Mouse (Mus musculus): ENCODE measurements around the gene Catsperd.
A peak's percentile ranks its signal among the peaks of the same experiment; 100 is the strongest.
"Not testable (repeated sequence)": the region's sequence is repeated elsewhere in the genome, so short reads cannot be mapped to it uniquely, and the experiment has no call there.

Gene Catsperd

DNA sequence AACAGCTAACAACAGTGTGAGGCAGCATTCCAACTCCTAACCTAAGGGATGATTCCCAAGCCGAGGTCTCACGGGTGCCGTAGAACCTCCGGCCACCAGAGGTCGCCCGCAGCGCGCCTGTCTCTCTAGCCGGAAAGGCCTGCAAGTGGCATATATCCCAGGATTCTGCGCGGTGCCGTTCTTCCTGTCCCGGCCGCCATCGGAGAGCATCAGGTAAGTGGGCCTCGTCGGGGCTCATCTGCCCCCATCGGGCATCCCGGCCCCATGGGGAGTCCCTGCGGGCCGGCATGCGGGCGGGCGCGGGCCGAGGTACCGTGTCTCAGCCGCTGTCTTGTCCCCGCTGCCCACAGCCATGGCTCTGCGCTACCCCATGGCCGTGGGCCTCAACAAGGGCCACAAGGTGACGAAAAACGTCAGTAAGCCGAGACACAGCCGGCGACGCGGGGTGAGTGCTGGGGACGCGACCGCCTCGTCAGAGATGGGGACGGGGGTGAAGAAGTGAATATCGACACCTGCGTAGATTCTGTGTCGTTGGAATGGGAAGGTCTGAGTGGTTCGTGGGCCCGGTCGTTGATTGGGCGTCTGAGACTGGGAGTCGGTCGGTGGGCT lies 14.6 kb upstream of the Catsperd start, which contains the start of gene Rpl36:
Gene Rpl36, plus strand, starts transcription at position 181 of the 609 bp plus-strand sequence.
- DNase-seq (ENCODE audit: low spot score): peak; percentile 88

DNA sequence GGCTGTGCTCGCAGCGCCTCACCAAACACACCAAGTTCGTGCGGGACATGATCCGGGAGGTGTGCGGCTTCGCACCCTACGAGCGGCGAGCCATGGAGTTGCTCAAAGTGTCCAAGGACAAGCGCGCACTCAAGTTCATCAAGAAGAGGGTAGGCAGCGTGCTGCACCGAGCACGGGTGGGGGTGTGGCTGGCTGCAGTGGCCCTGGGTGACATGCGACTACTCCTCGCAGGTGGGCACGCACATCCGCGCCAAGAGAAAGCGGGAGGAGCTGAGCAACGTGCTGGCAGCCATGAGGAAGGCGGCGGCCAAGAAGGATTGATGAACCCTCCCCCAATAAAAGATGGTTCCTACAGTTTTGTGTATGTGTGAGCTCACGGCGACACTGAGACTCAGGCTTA lies 14.1 kb upstream of the Catsperd start:
- not testable (repeated sequence) for DNase-seq (ENCODE audit: low spot score)

DNA sequence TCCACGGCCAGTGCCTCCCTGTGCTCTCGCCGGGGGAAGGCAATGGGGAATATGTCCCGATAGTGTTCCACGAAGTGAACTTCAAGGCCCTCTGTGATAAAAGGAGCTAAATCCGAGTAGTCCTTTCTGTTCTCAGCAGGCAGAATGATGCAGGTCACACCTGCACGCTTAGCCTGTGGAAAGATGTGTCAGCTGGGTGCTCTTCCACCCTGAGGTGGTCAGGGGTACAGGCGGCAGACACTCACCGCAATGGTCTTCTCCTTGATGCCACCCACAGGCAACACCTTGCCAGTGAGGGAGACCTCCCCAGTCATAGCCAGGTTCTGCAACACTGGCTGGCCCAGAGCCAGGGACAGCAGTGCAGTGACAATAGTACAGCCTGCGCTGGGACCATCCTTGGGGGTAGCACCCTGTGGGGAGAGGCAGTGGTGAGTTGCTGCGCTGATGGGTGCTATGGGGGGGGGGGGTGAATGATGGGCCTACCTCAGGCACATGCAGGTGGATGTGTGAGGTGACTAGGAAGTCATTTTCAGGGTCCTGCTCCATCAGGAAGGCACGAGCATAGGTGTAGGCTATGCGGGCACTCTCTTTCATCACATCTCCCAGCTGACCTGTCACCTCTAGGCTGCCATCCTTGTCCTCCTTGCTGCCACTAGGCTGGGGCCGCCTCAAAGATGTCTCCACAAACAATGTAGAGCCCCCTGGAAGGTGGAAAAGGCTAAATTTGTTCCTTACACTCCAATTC lies 13.4 kb upstream of the Catsperd start:
- no peak for DNase-seq (ENCODE audit: low spot score)

DNA sequence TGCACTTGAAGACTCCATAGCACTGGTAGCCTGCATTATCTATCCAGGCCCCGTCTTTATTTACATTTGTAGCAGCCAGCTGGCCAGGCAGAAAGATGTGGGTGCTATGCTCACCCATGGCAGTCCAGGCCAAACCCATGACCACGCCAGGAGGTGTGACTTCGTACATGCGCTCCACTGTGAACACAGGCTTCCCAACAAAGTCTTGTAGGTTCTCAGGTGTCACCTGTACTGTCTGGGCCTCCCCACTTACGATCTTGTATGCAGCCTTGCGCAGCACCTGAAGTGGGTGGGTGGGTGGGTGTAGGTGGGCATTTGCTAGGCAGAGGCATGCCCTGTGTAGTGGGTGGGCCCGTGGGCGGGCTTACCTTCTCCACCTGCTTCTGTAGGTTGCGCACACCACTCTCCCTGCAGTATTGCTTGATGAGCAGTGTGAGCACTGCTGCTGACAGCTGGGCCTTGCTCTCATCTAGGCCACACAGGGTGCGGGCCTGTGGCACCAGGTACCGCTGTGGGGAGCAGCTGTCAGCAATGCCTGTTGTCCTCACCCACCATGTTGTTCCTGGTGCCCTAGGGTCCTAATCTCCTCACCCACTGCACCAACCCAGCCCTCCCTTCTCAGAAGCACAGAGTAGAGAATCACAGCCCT lies 12.7 kb upstream of the Catsperd start:
- no peak for DNase-seq (ENCODE audit: low spot score)

DNA sequence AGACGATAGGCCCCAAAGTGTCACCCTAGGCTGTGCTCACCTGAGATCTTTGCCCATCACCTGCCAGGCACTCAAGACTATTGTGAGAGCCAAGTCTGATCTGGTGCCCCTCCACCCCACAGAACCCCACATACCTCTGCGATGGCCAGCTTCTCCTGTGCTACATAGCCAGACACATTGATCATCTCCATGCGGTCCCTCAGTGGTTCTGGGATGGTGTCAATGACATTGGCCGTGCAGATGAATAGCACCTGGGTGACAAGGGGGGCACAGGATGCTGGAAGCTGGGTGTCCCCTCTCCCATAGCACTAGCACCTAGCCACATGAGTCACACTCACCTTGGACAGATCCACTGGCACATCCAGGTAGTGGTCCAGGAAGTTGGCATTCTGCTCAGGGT lies 12.2 kb upstream of the Catsperd start:
- DNase-seq (ENCODE audit: low spot score): no peak

DNA sequence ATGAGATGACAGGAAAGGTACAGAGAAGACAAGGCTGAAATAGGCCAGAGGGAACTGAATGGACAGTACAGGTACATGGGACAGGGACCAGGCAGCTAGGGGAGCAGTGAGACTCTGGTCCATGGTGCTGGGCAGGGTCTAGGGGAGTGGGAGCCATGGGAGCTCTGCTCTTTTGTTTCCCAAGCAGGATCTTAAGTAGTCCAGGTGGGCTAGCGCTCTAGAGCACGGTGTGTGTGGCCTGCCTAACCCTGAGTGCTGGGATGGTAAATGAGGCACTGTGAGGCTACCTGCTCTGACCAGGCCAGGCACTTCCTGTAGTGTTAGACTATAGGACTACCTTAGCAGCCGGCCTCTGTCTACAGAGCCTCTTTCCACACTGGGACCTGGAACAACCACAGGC lies 11.2 kb upstream of the Catsperd start:
- no peak for DNase-seq (ENCODE audit: low spot score)

DNA sequence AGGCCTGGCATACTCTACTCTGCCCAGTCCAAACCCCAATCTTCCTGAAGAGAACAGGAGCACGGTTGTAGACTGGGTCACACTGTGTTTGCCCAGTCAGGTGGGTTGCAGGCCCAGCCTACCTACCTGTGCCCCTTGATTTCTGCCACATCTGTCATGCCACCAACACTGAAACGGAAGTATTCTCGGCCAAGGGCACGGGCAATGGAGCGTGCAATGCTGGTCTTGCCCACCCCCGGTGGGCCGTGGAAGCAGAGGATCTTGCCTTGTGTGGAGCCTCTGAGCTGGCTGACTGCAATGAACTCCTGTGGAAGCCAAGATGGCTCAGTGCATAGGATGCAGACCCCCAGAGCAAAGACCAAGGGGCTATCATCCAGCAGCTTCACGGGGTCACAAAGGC lies 10.3 kb upstream of the Catsperd start:
- DNase-seq (ENCODE audit: low spot score): no peak

DNA sequence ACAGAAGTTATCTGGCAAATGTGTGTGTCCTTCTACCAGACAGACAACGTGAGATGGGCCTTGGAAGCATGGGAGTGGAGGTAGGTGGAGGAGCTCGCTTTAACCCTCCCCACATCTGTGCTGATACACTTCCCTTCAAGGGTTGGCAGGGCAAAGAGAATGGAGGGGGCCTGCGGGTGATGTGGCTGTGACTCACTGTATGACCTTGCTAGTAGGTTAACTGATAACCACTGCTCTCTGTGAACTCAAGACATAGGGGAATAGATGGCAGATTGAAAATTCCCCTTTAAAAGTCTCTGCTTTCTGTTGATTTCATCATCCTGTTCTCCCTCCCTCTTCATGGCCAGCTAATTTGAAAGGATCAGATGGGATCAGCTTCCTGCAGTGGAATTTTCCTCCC lies 2.4 kb upstream of the Catsperd start:
- no peak for DNase-seq (ENCODE audit: low spot score)

DNA sequence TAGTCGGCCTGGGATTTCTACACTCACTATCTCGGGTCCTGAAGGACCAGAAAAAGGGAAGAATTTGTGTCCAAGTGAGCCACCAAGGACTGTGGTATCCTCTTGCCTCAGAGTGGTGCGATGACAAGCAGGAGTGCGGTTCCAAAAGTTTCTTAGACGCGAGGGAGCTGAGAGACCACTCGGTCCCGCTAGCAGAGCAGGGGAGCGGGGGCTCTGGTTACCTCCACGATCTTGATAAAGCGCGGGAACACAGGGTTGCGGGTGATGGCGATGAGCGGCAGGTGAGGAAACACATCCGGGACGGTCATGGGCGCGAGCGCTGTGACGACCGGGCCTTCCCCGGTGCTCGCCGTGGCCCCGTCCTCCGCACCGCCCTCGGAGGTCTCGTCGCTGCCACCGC lies 1.7 kb upstream of the Catsperd start:
- DNase-seq (ENCODE audit: low spot score): no peak

DNA sequence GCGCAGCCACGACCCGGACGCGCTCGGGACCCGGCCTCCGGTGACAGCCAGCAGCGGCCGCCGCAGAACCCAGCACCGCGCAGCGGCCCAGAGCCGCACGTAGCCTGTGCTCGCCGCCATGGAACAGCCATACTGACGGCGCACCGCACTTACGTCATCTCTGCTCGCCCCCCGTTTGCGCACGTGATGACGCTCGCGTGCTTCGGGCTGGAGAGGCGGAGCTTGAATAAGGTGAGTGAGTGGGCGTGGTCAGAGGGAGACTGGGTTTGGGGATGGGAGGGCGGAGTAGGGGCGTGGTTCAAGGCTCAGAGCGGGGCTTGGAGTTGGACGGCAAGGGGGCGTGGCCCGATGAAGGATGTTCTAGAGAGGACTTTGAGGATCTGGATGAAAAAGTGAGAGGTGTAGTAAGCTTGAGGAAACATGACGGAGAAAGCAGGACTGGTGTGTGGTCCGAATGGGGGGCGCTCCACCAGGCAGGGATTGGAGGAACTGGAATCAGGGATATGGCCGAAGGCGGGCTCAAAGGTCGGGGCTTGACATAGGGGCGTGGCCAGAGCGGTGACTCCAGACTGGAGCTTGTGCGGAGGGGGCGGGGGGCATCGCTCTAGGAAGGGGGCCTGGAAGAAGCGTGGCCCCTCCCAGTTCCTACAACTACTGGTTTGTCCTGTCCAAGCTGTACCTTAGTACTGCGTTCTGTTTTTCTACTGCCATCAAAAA lies 1.0 kb upstream of the Catsperd start, which contains the start of gene Lonp1:
Gene Lonp1, minus strand, starts transcription at position 134 of the 717 bp plus-strand sequence.
- DNase-seq (ENCODE audit: low spot score): peak; percentile 96

DNA sequence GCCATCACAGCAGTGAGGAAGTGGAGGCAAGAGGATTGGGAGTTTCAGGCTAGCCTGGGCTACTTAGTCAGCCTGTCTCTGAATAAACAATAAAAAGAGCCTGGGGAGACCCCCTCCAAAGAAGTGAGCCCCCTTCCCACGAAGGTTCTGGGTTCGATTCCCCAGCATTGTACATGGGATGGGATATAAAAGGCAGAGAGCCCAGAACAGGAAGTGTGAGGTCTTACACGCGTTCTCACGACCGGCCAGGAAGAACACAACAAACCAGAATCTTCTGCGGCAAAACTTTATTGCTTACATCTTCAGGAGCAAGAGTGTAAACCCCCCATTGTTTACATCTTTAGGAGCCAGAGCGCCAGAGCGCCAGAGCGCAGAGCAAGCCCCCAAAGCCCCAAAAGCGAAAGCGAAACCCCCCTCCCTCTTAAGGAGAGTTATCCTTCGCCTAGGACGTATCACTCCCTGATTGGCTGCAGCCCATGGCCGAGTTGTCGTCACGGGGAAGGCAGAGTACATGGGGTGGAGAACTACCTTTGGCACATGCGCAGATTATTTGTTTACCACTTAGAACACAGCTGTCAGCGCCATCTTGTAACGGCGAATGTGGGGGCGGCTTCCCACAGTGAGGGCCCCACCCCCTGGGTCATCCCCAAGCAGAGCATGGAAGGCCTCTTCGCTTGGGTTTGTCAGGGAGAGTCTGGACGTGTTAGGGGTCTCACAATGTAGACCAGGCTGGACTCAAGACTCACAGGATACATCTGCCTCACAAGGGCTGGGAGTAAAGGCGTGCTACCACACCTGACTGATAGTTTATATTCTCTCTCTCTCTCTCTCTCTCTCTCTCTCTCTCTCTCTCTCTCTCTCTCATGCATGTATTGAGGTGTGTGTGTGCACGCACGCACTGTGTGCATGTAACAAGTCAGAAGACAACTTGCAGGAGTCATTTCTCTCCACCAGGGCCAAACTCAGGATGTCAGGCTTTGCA lies 2.1 kb downstream of the Catsperd start:
- not testable (repeated sequence) for DNase-seq (ENCODE audit: low spot score)

DNA sequence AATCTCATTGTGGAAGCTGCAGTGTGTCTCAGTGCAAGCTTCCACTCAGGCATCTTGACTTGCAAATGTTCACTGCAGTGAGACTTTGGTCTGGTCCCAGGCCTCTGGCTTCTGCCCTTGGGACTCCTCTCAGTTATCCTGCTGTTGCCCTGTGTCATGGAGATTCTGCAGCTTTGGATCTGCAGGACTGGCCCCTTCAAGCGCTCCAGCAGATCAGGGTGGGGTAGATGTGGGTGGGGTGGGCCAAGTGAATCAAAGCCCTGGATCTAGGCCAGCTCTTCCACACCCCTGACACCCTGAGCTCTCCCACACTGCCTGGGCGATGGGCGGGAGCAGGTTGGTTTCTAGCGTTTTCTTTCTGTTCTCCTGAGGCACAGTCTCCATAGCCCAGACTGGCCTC lies 3.9 kb downstream of the Catsperd start:
- DNase-seq (ENCODE audit: low spot score): no peak

DNA sequence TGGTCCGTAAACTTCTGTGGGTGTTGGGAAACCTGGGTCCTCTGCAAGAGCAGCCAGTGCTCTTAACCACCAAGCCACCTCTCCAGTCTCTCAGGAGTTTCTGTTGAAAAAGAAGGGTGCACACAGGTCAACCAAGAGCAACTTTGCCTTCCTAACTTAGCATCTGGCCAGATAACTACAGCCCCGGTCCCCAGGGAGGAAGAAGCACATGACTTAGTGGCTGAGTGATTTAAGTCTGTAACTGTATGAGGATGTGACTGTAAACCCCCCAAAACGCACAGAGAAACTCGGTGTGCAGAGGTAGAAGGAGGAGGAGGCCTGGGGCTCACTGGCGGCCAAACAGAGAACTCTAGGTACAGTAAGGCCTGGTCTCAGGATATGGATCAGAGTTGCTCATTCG lies 6.1 kb downstream of the Catsperd start:
- no peak for DNase-seq (ENCODE audit: low spot score)

DNA sequence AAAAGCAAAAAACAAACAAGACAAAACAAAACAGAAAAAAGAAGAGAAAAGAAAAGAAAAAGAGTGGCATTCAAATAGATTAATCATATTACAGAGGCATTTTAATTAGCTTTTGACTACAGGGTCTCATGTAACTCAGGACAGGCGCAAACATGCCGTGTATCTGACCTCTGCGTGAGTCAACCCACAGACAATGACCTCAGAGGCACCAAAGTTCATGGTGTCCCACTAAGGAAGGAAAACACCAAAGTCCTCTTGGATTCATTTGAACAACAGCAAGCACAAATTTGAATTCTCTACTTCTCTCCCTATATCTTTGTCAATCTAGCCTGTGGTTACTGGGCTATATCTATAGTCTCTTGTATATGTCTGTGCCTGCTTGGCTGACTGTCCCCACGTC lies 15.3 kb downstream of the Catsperd start:
- no peak for DNase-seq (ENCODE audit: low spot score)

DNA sequence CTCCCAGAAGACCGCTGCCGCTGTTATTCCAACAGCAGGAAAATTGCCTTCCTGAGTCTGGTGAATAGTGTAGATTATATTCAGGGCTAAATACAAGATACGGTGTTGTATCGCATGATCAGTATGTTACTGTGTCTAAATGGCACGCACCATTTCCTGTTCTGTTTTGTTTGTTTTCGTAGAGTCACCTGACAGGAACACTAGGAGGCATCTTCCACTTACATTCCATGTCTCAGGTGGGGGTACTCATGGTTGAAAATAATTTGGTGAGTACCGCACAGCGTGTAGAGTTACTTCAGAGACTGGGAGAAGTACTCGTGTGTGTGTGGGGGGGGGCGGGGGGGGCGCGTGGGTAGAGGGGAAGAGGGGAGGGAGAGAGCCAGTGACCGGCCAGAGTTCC lies 19.6 kb downstream of the Catsperd start:
- no peak for DNase-seq (ENCODE audit: low spot score)

DNA sequence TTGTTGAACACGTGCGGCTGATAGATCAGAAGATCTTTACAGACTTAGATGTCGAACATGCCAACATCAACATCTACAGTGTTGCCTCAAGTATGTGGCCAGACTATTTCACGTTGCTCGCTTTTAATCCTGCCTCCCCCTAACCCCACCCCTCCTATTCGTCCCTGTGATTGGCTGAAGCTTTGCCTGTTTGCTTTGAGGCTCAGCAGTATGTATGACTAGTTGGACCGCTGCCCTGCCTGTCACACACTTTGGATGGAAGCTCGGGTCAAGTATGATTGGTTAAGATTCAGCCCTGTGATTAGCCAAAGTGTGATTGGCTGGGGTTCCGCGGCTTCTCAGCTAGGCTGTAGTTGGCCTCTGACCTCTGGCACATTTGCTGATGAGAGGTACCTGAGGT lies 23.9 kb downstream of the Catsperd start:
- DNase-seq (ENCODE audit: low spot score): no peak

DNA sequence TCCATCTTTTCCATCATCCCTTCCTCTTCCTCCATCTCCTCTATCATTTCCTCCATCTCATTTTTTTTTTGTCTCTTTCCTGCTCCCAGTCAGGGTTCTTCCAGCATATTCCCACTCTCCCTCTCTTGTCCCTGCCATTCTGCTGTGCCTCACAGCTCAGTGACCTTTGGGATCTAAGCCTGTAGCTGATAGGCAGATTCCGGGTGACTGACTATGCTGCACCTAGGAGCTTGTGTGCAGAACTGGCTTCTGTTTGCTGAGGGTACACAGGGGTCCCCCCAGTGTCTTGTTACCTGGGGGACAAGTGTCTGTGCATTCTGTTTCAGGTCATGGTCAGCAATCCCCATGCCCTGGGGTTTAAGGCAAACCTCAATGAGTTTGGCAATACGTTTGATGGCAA lies 26.8 kb downstream of the Catsperd start:
- DNase-seq (ENCODE audit: low spot score): no peak

DNA sequence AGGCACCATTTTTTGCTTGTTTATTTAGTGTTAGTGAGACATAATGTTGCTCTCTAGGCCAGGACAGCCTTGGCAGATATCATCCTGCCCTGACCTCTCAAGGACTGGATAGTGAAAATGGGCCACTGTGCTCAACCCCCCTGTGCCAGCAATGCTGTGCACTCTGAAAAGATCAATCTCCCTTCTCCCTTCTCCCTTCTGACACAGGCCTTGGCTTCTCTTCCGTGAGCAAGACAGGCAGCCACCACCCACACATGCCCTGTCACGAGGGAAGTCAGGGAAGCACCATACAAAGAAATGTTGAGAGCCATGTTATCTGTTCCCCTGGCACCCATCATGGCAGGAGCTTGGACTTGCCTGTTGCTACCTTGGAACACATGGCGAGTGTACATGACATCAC lies 27.4 kb downstream of the Catsperd start:
- DNase-seq (ENCODE audit: low spot score): peak; percentile 31

DNA sequence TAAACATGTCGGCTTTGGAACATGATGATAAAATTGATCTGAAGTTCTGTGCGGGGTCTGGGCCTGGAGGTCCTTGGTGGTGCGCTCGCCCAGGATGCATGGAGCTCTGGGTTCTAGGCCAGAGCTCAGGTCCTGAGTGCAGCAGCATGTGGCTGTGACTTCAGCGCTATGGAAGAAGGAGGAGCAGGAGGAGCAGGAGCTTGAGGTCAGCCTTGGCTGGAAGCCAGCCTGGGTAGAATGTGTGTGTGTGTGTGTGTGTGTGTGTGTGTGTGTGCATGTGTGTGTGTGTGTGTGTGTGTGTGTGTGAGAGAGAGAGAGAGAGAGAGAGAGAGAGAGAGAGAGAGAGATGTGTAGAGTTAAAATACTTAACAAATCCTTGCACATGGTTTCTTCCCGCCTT lies 28.2 kb downstream of the Catsperd start:
- no peak for DNase-seq (ENCODE audit: low spot score)

DNA sequence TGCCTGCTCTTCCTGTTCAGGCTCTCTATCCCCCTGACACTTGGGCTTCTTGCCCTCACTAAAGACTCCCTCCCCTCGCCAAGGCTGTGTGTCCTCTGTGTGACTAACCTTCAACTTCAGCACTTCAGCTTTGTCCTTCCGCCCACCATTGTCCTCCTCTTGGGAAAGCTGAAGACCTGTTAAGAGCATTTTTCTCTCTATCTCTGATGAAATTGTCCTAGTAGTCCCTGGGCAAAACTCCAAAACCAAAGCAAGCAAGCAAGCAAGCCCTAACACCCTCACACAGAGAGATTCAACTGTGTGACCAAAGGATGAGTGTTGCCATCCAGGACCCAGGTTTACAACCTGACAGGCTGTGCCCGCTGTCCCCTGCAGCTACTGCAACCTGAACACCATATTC lies 35.7 kb downstream of the Catsperd start:
- DNase-seq (ENCODE audit: low spot score): no peak

DNA sequence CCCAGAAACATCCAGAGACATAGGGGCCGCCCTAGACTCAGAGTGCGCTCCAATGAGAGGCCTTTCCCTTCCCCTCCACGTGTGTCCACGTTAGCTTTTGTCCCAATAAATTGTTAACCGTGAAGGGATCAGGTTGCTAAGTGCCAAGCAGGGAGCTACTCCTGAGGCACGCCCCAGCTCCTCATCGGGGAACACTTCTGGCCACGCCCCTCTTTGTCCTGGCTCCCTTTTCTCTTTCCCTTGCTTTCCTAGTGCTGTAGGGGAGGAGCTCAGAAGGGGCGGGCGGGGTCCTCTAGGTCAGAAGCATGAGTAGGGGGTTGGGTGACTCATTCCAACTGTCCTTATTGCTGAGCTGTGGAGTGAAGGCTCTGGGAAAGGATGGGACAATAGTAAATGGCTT lies 36.4 kb downstream of the Catsperd start:
- no peak for DNase-seq (ENCODE audit: low spot score)
